Mouse (Mus musculus): Measurements from ENCODE around the gene A2ml1. TPM values are rescaled to one million over a fixed set of nuclear protein-coding genes. Genes with fewer than 3 reads are reported as not detected.
A peak's percentile ranks its signal among the peaks of the same experiment; 100 is the strongest.

A2ml1 gene
- polyA plus RNA-seq, 1 experiment from 2014 or later: 1.4 TPM

DNA sequence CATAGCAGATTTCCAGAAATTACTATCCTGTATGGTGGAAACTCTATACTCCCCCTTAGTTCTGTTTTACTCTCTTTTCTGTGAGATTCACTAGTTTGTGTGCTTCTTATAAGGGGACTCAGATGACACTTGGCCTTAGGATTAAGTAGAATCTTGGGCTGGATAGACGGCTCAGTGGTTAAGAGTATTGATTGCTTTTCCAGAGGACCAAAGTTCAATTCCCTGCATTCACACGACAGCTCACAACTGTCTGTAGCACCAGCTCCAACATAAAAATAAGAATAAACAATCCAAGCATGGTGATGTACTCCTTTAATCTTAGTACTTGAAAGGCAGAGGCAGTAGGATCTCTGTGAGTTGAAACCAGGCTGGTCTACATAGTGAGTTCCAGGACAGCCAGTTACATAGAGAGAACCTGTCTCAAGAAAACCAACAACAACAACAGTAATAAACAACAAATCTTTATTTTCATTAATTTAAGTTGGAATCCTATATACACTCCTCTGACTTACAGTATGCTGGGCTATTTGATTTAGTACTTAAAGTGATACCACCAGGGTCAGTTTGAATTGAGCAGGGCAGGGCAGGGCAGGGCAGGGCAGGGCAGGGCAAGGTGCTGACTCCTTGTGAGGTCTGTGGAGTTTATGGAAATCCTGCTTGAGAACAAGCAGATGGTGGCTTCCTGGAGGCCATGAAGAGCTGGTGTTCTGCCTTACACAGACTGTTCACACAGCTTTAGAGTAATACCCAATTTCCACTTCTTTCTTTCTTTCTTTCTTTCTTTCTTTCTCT, 17.0 kb upstream of the A2ml1 start:
- no peak for ATAC-seq (ENCODE audit: low read depth)
- Histone ChIP-seq H3K36me3 (no peaks in the 10 kb centered on the region), H3K27ac (replicated peaks) (no peak overlapping the region), H3K9me3 (no peaks in the 10 kb centered on the region), H3K4me1 (replicated peaks) (peaks cover 23% of the 10 kb centered on the region), H3K27me3 (peaks cover 5% of the 10 kb centered on the region), H3K9ac (no peak overlapping the region), H3K4me2 (no peak overlapping the region), H3K4me3 (no peak overlapping the region)
- 66% methylated on average over 2 of the region's 2 CpGs for WGBS

DNA sequence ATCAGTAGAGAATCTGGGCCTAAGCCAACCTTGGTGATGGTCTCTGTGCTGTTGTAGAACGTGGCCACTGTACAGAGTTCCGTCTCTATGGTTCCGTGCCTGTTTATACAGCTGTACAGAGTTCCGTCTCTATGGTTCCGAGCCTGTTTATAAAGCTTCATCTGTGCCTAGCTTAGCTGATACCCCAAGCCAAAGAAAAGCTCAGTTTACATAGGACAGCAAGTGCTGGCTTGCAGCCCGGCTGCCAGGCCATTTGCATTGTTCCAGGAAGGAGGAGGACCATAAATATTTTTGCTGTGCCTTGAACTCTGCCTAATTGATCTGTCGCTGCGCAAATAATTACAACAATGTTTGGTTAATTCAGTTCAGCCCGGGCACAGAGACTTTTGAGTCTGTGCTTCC, 15.7 kb upstream of the A2ml1 start:
- no peaks in the 10 kb centered on the region for H3K36me3 ChIP-seq
- H3K27me3 ChIP-seq: no peaks in the 10 kb centered on the region; the same call in 1 of the 2 replicates
- WGBS: 6% methylated on average over 9 of the region's 9 CpGs
- peak overlapping the region; percentile 52 for H3K4me2 ChIP-seq
- peak; percentile 98 for ATAC-seq (ENCODE audit: low read depth)
- H3K9ac ChIP-seq: peak overlapping the region; percentile 49; the same call in 1 of the 2 replicates
- peak overlapping the region; percentile 56; the same call in 1 of the 2 replicates for H3K27ac ChIP-seq (replicated peaks)
- H3K4me3 ChIP-seq: peak overlapping the region; percentile 24
- peaks cover 15% of the 10 kb centered on the region for H3K4me1 ChIP-seq (replicated peaks)
- no peaks in the 10 kb centered on the region for H3K9me3 ChIP-seq

DNA sequence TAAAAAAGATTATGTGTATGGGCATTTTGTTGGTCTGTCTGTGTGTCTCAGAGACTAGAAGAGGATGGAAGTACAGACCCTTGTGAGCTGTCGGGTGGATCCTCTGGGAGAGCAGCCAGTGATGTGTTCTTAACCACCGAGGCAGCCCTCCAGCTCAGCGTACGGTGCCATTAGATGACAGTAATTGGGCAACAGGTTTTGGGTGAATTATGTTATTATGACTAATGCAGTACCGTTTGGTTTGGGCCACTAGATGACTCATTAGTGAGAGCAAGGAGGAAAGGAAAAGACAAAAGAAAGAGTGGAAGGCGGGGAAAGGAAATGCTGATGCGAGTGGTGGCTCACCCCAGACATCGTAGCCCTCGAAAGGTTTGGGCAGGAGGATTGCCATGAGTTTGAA, 13.2 kb upstream of the A2ml1 start:
- H3K4me2 ChIP-seq: no peak overlapping the region

DNA sequence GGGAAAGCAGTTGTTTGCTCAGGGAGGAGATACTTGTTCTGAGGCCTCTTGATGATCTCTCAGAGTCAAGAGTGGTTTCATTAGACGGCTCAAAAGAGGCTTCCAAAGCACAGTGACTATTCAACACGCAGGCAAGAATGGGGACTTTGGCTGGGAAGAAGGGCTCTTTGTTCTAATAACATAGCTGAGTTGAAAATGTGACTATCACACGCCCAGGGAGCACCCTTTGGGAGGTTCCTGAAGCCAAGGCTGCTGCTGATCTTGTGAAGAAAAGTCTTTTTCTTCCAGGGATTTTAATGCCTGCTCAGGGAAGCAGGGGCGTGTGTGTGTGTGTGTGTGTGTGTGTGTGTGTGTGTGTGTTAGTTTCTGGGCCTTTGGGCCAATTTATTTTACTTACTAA, 8.0 kb upstream of the A2ml1 start:
- Histone ChIP-seq H3K9ac (no peak overlapping the region), H3K4me1 (replicated peaks) (no peaks in the 10 kb centered on the region), H3K4me2 (no peak overlapping the region), H3K9me3 (no peaks in the 10 kb centered on the region), H3K27me3 (no peaks in the 10 kb centered on the region; the same call in 1 of the 2 replicates), H3K4me3 (no peak overlapping the region), H3K36me3 (no peaks in the 10 kb centered on the region), H3K27ac (replicated peaks) (no peak overlapping the region)
- ATAC-seq (ENCODE audit: low read depth): no peak
- 43% methylated on average over 4 of the region's 4 CpGs for WGBS

More for the DNA sequence above, 13.2 kb upstream of the A2ml1 start:
- WGBS: 86% methylated on average over 9 of the region's 9 CpGs
- Histone ChIP-seq H3K4me3 (no peak overlapping the region), H3K27ac (replicated peaks) (no peak overlapping the region), H3K4me1 (replicated peaks) (peaks cover 13% of the 10 kb centered on the region), H3K27me3 (no peaks in the 10 kb centered on the region; the same call in 1 of the 2 replicates), H3K9ac (no peak overlapping the region), H3K36me3 (no peaks in the 10 kb centered on the region), H3K9me3 (no peaks in the 10 kb centered on the region)
- ATAC-seq (ENCODE audit: low read depth): no peak

DNA sequence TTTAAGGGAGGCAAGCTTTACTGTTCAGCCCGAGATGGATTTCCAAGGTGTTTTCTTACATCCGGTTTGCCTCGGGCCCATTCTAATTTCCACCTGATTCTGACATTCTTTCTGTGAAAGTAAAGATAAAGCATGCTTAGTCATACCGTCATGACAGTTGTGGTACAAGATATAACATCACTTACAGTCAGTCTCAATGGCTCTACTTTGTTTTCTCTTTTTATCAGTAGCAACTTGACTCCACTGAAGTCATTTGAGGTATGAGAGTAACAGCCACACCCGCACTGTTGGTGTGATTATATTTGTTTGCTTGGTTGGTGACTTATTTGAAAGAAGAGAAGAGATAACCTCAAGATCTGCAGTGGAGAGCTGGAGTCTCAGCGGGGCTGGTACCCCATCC, 6.2 kb upstream of the A2ml1 start:
- H3K4me1 ChIP-seq (replicated peaks): no peaks in the 10 kb centered on the region
- no peaks in the 10 kb centered on the region for H3K27me3 ChIP-seq
- ATAC-seq (ENCODE audit: low read depth): no peak
- H3K9ac ChIP-seq: no peak overlapping the region
- WGBS: 90% methylated on average over 6 of the region's 6 CpGs
- no peak overlapping the region for H3K4me2 ChIP-seq
- H3K36me3 ChIP-seq: no peaks in the 10 kb centered on the region
- no peak overlapping the region for H3K27ac ChIP-seq (replicated peaks)
- H3K4me3 ChIP-seq: no peak overlapping the region
- H3K9me3 ChIP-seq: no peaks in the 10 kb centered on the region

DNA sequence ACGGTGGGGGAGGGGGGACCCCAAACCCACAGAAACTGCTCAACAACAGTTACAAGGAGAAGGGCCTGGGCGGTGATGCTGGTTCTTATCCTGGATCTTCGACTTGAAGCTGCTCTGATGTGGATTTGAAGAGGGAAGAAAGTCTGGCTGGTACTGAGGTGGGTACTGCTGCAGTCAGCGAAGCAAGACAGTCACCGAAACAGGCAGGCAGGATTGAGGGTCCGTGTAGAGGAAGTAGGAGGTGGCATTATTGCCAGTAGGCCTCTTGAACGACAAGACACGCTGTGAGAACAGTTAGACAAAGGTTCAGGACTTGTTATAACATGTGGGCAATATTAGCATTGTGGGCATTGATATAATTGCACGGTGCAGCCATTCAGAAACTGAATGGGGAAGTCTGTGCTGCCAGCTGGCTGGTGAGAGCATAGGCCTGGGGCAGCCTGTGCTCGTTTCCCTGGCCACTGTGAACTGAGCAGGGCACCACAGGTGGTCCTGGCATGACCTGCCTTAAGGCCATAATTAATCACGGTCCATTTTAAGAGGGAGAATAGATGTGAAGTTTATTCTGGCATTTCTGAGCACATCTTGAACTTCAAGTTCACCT, 4.3 kb upstream of the A2ml1 start:
- Histone ChIP-seq H3K36me3 (no peaks in the 10 kb centered on the region), H3K27me3 (no peaks in the 10 kb centered on the region), H3K9me3 (no peaks in the 10 kb centered on the region), H3K4me1 (replicated peaks) (no peaks in the 10 kb centered on the region), H3K27ac (replicated peaks) (no peak overlapping the region), H3K9ac (no peak overlapping the region), H3K4me3 (no peak overlapping the region), H3K4me2 (no peak overlapping the region)
- 64% methylated on average over 11 of the region's 11 CpGs for WGBS
- ATAC-seq (ENCODE audit: low read depth): no peak

DNA sequence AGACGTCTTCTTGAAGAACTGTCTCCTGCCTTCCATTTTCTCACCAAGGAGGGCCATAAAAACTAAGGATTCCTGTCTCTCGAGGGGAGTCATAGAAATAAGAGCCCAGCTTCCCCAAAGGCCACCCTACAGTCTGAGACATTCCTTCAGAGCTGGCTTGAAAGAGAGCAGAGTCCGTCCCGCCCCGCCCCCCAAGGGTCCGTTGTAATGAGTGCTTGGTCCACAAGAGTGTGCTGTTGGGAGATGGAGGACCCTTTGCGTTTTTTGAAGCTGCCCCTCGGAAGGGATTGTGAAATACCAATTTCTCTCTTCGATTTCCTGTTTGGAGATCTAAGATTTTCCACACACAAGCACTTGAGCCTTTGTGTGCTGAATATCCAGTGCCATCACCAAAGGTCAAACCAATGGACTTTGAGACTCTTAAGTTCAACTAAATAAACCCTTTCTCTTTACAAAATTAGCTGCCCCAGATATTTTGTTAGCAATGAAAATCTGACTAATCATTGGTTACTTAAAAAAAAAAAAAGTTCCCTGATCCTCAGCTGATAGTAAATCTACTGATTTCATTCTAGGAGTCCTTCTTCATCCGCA, 2.8 kb upstream of the A2ml1 start:
- H3K4me3 ChIP-seq: no peak overlapping the region
- H3K27me3 ChIP-seq: no peaks in the 10 kb centered on the region
- no peaks in the 10 kb centered on the region for H3K9me3 ChIP-seq
- no peaks in the 10 kb centered on the region for H3K36me3 ChIP-seq
- H3K9ac ChIP-seq: no peak overlapping the region
- 0 out of 2 replicates have a peak overlapping the region, but pooled peaks have one; percentile 22 for H3K4me2 ChIP-seq
- H3K4me1 ChIP-seq (replicated peaks): no peaks in the 10 kb centered on the region
- H3K27ac ChIP-seq (replicated peaks): no peak overlapping the region
- 24% methylated on average over 10 of the region's 10 CpGs for WGBS
- no peak for ATAC-seq (ENCODE audit: low read depth)

DNA sequence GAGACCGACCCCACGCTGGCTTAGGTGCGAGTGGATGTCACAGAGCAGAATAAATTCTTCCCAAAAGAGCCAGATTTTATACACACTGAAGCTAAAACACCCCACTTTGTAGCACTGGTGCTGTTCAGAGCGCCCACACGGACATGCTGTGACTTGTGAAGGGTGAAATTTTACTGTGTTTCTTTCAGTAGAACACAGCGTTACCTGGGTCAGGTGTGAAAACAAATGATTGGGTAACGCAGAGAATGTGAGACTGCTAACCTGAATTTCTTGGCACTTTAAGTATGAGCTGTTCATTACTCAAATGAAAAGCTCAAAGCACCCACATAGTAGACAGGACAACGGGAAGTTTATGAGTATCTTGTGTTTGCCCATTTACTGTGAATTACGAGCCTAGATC, 4.1 kb downstream of the A2ml1 start:
- no peak for ATAC-seq (ENCODE audit: low read depth)
- Histone ChIP-seq H3K9me3 (no peaks in the 10 kb centered on the region), H3K9ac (no peak overlapping the region), H3K27ac (replicated peaks) (no peak overlapping the region), H3K4me3 (no peak overlapping the region), H3K36me3 (no peaks in the 10 kb centered on the region), H3K4me2 (no peak overlapping the region), H3K4me1 (replicated peaks) (no peaks in the 10 kb centered on the region), H3K27me3 (no peaks in the 10 kb centered on the region)
- 88% methylated on average over 9 of the region's 9 CpGs for WGBS

DNA sequence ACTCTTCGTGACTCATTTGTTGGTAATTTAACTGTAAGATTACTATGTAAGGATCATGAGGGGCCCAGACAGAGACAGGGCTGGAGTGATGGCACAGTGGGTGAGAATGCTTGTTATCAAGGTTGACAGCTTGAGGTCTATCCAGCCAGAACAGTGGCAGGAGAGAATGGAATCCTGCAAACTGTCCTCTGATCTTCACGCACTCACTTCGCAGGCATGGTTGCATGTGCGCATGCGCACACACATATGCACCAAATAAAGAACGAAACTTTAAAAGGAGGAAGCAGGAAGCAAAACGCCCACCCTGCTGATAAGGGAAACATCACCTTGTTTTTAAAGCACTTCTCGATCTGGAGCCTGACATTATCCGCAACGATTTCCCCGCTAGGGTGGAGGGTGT, 14.8 kb downstream of the A2ml1 start:
- 92% methylated on average over 11 of the region's 11 CpGs for WGBS
- H3K9ac ChIP-seq: no peak overlapping the region
- H3K9me3 ChIP-seq: no peaks in the 10 kb centered on the region
- ATAC-seq (ENCODE audit: low read depth): no peak
- H3K27ac ChIP-seq (replicated peaks): no peak overlapping the region
- H3K4me2 ChIP-seq: no peak overlapping the region
- no peaks in the 10 kb centered on the region for H3K4me1 ChIP-seq (replicated peaks)
- H3K36me3 ChIP-seq: no peaks in the 10 kb centered on the region
- H3K4me3 ChIP-seq: no peak overlapping the region
- no peaks in the 10 kb centered on the region for H3K27me3 ChIP-seq

DNA sequence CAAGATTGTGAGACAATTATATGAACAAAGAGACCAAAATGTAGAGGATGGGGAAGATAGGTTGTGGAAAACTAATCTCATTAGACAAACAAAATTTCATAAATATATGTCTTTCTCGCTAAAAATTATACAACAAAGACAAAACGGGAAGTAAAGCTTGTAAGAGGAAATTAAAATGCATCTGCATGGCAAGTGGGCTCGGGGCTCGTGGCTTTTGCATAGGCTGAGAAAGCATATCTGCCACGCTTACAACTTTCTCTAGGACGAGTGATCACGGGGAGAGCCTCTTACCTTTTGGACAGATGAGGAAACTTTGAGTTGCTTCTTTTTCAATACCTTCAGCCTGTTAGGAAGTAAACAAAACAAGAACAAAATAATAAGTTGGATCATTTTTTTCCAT, 27.4 kb downstream of the A2ml1 start:
- 88% methylated on average over 7 of the region's 7 CpGs for WGBS
- Histone ChIP-seq H3K36me3 (no peaks in the 10 kb centered on the region), H3K4me3 (no peak overlapping the region), H3K27me3 (no peaks in the 10 kb centered on the region), H3K4me2 (no peak overlapping the region), H3K4me1 (replicated peaks) (no peaks in the 10 kb centered on the region), H3K27ac (replicated peaks) (no peak overlapping the region), H3K9ac (no peak overlapping the region), H3K9me3 (no peaks in the 10 kb centered on the region)
- no peak for ATAC-seq (ENCODE audit: low read depth)

DNA sequence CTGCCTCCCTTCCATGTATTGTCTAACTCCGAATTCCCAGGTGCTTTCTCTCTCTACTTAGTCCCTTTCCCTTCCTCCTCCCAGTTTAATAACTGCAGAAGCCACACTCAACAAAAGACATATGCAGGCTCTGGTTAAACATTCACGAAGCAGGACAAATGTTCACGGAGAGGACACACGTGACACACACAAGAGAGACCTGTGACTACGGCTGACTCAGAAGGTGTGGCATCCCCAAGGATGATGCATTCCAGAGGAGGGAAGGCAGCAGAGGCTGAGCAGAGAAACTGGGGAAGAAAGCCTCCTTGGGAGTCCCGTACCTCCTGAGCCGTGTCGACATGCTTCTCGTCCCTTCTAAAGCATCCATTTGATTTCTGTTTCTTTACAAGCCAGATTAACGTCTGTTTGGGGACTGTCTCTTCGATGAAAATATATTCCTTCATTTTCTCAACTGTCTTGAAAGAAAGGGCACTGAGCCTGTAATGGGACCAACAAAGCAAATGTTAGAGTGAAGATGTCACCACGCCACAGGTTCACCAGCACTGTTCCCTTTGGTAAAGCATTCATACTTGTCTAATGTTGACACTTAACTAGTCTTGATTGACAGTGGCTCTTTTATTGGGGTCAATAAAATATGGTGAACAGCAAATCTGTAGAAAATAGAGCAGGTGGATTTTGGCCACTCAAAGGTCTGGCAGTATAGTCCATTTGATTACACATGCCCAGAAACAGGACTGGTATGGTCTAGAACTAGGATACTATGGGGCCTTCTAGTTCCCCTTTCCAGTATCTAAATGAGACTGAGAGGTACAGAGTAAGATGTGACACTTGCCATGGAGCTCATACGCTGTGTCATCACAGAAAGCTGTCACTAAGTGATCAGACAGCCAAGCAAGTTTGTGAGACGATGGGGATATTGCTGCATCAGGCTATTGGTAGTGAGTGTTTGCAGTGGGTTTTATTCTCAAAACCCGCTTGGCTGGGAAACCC, 31.6 kb downstream of the A2ml1 start:
- Histone ChIP-seq H3K4me1 (replicated peaks) (no peaks in the 10 kb centered on the region), H3K36me3 (no peaks in the 10 kb centered on the region), H3K4me3 (no peak overlapping the region), H3K9ac (no peak overlapping the region), H3K4me2 (no peak overlapping the region), H3K27ac (replicated peaks) (no peak overlapping the region), H3K9me3 (no peaks in the 10 kb centered on the region), H3K27me3 (no peaks in the 10 kb centered on the region)
- 84% methylated on average over 15 of the region's 15 CpGs for WGBS
- ATAC-seq (ENCODE audit: low read depth): no peak

All from neural tube, embryonic 13.5 days (tissue).